Mouse (Mus musculus) ES-CJ7 (cell line): ENCODE results near the gene Pigu.

Source experiments
- DNase-seq: peaks from one replicate; pipeline ENCODE4 v3.0.0; 2011; ENCODE audit warnings: low read depth, low spot score

Gene Pigu

DNA sequence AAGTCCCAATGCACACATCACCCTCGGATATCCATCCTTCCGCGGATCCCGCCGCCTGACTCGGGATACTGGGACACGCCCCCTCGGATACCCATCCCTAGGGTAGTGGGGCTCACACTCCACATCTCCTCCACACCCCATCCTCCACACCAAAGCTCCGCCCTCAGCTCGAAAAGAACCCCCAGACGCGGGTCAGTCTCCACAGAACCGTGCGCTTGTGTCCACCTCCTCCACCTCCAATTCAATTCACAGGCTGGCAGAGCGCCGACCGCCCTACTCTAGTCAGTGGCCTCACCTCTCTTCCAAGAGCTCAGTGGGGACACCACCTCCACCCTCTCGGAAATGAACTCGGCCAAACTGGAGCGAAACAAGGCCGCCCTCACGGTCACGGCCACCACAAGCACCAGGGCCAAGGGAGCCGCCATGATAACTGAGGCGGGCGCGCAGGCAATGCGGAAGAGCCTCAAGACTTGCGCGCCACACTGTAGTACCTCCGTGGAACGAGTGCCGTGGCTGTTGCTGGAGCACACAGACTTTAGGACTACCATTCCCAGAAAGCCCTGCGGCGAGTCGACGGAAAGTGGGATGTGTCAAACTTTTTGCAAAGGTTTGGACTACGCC is at the start of gene Pigu:
Pigu (minus strand) TSS at position 460 of the 621 bp plus-strand sequence.
- peak; percentile 97 for DNase-seq

DNA sequence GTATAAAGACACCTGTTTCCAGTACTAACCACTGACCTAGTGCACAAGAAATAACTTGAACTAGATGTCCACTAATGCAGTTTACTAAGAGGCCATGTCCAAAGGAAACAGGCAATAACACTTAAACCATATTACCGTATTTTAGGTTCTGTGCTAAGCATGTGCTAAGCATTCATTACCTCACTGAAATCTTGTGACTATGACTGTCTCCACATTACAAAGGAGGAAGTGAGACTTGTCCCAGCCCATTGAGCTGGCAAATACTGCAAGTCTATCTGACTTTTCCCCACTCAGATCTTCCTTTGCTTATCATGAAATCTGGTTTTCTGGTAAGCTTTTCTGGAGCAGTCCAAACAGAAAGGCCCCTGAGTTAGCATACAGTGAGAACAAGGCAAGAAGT is 47.4 kb upstream of the Pigu start:
- DNase-seq, result no peak

DNA sequence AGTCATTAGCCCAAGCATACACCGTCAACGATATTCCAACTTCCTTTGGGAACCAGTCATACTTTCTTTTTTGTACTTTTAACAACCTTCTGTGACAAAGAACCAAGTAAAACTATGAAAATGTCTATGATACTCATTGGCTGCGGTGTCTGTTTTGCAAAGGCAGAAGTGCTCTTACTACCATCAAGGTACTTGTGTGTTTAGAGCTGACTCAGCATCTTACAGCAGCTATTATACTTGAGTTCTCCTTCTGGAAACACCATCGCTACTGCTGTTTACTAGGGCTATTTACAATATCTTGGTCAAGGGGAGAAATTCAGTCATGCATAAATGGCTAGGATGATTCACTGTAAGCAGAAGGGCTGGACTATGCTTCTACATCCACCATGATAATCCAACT is 44.7 kb upstream of the Pigu start:
- DNase-seq, result no peak

DNA sequence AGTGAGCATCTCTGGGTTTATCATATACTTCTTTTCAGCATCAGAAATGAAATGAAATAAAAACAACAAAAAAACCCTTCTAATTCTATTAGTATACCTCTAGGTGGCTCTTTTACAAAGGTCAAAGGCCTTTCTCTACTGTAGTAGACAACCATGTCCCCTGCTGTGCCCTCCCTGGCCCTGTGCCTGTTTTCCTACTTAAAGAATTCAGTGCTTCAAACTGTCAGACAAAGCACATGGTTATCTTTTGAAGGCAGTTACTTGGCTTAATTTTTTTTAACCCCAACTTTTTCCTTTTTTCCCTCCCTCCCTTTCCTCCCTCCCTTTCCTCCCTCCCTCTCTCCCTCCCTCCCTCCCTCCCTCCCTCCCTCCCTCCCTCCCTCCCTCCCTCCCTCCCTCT is 43.0 kb upstream of the Pigu start:
- DNase-seq, result no peak

DNA sequence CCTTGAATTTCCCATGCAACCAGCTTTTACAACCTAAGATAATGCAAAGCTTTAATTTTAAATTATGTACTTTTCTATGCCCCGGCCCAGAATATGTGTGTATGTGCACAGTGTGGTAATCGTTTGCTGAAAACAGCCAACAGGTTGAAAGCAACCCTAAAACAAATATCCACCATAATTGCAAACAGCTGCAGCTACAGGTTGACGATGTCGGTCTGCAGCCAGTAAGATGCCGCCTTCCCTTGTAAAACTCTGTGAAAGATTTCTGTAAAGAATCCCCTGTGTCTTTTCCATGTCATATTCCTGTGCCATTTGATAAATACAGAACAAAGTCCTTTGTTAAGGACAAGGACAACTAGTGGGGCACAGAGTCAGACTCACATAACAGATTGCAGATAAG is 37.4 kb upstream of the Pigu start:
- no peak for DNase-seq

DNA sequence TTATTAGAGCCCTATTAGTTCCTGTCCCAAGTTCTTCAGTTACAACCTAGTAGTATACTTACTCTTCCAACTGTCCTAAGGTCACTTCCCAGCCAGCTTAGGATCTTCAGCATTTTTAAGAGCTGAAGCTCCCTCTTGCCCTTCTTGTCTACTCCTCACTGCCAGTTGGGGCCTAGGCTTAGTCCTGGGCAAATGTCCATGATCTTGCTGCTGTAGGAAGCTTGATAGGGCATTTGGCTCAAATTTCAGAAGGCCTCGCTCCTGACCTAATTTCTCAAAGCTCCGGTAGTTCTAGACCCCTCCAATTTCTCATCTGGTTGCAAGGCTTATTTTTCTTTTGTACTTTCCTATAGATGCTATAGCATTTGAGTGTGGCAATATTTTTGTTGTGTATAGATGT is 31.3 kb upstream of the Pigu start:
- no peak for DNase-seq

DNA sequence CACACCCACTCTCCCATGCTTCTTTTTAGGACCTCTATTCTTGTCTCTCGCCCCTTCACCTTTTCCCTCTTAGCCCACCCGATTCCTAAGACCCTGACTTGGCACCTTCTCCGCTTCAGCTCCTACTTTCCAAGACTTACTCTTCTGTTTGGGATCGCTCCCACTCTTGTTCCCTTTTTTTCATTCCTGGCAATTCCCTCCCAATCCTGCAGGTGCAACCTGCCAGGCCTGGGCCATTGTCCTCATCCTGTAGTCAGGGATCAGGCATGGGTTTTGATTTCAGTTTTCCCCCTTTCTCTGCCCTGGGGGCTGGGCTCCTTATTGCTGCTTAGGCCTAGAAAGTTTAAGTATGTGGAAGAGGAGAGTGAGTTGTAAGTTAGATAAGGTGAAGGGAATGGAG is 29.8 kb upstream of the Pigu start:
- DNase-seq, result no peak

DNA sequence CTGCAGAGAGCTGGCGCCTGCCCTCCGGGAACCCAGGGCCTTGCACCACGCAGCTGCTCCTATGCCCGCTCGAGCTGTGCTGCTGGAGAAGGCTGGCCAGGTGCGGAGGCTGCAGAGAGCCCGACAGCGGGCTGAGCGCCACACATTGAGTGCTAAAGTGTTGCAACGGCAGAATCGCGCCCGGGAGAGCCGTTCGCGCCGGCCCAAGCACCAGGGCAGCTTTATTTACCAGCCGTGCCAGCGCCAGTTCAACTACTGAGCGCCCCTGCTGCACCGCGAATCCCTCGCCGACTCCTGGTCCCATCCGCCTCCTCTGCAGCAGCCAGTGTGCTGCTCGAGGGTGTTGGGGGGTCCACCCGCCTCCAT is 29.3 kb upstream of the Pigu start:
- DNase-seq, result no peak

DNA sequence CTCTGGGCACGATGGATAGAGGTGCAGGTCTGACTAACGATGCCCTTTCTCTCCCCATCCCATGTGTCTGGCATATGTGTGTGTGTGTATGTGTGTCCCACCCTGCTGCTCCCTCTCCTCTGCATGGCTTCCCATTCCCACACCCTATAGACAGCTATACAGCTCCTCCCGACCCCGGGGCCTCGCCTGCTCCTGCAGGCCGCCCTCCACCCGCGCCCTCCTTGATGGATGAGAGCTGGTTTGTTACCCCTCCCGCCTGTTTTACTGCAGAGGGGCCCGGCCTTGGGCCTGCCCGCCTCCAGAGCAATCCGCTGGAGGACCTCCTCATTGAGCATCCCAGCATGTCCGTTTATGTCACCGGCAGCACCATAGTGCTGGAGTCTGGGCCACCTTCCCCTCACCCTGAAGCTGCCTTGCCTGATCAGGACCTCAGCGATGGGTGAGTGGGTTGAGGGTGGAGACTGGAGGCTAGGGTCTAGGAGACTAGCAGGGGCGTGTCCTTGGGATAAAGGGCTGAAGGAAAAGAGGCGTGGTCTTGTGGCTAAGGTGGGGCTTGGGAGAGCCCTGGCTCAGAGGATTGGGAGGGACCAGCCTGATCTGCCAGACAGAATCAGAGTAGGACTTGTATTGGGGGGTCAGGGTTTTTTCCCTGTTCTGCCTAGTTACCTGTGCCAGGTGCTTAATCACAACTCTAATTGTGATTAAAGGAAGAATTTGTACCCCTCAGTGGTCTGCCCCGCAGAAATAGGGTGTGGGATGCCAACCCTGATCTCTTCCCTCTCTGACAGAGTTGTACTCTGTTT is 28.7 kb upstream of the Pigu start:
- DNase-seq, result no peak

DNA sequence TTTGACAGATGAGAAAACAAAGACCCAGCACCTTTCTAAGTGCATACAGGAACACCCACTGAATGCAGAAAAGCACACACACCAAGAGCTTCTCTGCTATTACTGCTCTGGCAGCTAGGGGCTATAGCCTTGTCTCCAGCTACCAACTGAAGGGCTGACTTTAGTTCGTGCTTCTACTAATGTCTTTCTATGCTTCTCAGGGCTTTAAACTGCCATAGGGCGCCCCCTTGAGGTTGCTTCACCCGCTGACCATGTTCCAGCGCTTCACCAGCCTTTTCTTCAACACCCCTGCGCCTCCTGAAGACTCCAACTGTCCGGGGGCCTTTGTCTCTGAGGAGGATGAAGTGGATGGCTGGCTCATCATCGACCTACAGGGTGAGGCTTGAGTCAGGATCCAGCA is 27.9 kb upstream of the Pigu start:
- DNase-seq, result peak; percentile 93

DNA sequence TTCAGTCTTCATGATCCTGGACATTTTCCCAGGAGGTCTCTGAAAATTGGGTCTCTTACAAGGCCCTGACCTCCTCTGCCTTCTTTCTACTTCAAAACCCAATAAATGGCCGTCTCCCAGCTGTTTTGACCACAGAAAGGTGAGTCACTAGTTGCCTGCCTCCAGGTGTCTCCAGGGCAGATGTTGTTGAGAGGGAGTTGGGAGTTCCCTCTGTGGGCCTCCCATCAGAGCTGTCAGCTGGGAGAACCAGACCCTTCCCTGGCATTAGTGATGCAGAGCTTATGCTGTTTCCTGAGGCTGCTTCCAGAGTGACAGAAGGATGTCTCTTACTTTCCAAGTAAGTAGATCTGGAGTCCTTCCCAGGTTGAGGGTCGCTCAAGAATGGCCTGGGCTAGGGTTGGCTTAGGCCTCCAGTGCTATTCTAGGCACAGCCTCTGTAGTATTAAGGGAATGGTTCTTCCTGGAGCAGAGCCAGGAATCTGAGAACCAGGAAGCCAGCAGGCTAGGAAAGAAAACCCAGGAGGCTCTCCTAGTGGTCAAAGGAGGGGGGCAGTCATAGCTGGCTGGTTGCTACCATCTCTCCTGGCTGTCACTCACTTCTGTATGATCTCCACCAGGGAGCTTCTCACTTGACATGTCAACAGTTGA is 25.7 kb upstream of the Pigu start:
- DNase-seq, result no peak

DNA sequence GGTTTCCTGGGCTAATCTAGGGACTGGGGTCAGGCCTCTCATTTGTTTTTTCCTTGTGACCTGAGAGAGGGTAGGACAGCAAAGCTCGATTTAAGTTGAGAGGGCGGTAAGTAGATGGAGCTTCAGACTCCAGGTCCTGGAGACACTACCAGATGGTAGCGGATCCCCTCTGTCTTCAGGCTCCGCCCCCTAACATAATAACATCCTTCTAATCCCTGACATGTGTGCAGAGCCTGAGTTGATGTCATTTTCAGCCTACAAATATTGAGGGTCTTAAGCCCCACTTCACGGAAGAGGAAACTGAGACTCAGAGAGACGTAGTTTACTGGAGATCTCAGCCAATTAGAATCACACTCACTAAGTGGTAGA is 25.1 kb upstream of the Pigu start:
- DNase-seq, result no peak

DNA sequence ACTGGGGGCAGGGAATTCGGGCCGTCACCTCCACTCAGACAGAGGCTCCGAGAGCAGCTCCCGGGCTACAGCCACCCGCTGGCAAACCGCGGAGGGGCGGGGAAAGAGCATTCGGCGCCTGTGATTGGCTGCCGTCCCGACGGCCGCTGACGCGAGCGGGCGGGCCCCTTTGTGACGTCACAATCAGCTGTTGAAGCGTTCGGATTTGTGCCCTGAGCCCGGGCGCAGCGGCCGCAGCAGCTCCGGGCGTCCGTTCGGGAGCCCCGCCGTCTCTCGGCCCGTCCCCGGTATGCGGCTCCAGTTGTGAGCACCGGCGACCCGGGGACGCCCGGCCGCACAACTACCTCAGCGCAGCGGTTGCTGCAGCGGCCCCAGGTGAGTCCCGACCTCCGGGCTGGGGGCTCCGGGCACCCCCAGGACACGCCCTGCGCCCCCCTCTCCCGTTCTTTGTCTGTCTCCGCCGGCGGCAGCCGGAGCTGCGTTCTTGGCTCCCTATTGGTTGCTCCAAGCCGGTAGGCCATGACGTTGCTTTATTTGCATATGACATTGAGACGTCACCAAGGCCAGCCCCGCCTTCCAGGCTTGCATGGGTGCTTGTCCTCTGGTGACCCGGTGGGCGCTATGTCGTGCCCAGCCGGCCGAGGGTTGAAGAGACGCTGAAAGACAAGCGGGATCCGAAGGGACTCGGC is 24.6 kb upstream of the Pigu start:
- peak; percentile 94 for DNase-seq

DNA sequence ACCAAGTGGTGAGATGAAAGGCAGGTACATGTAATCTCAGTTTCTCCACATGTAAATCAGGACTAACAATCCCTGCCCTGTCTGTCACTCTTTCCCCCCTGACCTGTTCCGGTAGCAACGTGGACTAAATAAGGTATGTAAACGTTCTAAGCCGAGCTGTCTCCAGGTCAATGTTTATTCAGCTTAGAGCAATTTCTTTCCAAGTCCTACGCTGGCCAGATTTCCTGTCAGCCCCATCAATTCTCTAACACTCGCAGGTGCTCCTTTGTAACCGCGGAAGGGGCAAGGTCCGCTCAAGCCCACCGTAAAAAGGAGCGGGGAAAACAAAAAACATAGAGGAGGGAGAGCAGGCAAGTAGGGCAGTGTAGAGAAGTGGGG is 23.8 kb upstream of the Pigu start:
- no peak for DNase-seq

DNA sequence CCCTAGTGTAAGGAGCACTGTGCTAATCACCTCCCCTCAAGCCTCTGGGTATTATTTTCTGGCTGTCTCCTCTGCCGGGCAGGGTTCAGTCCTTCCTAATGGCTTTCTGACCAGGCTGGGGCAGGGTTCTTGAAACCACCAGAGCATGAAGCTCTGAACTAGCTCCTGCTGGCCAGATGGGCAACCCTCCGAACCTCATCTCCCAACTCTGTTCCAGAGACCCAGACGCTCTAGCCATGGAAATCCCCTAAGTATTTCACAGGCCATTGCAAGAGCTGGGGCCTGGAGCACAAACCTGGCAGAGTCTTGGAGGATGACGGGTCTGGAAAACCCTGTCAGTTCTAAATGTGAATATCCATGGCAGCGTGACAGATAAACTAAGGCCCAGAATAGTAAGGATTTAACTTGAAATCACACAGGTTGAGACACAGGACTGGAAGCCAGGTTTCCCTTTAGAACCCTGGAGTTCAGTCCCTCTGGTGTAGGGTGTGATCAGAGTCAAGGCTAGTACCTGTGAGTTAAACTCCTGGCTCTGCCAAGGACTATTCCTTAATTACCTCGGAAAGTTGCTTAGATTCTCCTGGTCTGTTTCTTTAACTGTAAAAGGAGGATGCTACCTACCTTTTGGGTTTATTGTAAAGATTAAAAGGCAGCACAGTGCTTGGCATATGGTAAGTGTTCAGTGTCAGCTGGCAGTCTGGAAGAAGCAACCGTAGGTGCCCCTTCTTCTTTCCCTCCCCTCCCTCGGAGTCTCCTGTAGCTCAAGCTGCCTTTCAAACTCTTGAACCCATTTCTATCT is 23.2 kb upstream of the Pigu start, which contains the start of gene Trp53inp2:
Trp53inp2 (plus strand) TSS at position 799 of the 799 bp plus-strand sequence.
- no peak for DNase-seq

DNA sequence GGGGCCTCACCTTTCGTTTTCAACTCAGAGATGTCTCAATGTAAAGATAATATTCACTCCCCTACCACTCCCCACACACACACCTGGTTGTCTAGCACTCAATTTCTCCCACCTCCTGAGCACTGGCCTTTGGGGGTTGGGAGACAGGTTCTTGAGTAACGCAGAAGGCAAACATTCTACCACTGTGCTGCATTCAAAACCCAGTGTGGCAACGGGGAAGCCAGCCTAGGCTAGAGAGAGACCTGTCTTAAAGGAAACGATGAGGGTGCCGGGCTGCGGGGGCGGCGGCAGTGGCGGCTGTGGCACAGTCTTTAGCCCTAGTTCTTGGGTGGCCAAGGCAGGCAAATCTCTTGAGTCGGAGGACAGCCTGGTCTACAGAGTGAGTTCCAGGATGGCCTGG is 19.0 kb upstream of the Pigu start:
- DNase-seq, result no peak

DNA sequence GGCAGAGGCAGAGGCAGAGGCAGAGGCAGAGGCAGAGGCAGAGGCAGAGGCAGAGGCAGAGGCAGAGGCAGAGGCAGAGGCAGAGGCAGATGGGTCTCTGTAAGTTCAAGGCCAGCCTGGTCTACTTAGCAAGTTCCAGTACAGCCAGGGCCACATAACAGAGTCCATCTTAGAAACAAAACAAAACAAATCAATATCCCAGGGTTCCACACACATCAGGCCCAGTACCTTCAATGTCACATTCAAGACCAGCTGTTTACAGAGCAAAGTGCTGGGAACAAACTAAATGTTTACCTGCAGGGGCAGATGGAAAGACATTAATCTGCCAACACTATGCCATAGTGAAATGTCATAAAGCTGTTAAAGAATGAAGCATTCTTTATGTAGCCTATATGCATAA is 17.3 kb upstream of the Pigu start:
- DNase-seq, result no peak

DNA sequence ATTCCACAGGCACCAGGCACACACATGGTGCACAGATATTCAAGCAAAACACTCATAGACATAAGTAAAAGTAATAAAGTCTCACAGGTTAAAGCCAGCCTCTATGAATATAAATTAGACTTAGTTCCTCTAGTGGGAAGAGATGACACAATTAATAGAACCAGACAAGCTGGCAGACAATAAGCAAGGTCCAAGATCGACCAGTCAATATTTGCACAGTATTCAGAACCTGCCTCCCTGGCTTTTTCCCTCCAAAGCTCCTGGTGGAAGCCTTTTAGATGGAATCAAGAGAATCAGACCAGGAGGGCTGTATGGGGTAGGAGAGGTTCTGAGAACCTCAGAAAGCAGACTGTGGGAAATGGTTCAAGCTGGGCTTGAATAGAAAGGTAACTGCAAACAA is 16.7 kb upstream of the Pigu start:
- DNase-seq, result no peak

DNA sequence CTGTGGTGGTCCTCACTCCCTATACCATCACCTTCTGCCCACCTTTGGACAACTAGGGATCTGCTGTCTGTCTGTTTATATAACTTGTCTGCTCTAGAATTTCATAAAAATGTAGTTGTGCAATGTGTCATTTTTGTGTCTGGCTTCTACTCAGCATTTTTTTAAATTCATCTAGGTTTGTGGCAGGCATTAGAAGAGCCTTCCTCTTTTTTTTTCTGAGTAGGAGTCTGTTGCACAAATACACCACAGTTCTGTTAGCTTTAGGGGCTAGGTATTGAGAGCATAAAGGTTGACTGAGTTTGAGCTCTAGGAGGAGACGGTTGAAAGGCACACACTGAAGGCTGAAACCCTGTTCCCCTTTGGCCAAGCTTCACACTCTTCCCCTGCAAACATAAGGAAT is 16.1 kb upstream of the Pigu start:
- DNase-seq, result no peak

DNA sequence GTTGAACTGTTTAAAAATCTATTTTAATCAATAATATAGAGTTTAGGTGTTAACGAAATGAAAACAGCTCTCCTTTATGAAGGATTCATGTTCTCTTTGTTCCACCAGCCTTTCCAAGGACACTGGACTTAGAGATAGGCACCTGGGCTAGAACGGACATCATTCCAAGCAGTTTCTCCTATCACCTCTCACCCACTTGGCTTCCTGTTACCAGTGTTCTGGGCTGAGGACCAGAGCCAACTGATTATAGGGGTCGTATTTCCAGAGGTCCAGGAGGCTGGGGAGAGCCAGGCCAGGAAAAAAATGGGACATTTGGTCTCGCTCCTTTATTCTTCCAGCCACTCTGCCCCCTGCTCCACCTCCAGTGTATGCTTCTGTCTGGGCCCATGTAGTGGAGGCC is 15.2 kb upstream of the Pigu start:
- DNase-seq, result no peak

DNA sequence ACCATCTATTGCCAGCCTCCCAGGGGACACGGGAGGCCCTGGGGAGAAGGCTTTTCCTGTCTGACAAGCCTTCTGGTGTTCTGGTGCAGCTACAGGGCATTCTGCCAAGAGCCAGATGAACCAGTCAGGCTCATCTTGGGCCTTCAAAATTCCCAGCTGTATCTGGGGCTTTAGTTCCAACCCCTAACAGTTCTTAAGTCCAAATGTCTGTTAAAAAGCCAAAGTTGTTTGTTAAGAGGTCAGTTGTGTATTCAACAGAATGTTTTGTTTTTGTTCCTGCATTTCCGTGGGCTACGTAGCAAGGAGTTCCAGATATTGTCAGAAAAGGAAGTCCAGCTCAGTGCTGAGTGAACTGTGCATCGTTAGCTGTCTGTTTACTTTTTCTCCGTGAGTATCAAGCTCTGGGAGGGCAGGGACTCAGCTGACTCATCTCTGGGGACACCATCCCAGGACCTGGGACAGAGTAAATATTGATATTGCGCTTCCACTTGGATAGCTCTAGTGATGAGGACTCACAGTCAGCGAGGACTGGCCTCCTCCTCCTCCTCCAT is 12.2 kb upstream of the Pigu start:
- no peak for DNase-seq
